Mouse (Mus musculus): ENCODE data around the gene Entr1.

Gene Entr1

DNA sequence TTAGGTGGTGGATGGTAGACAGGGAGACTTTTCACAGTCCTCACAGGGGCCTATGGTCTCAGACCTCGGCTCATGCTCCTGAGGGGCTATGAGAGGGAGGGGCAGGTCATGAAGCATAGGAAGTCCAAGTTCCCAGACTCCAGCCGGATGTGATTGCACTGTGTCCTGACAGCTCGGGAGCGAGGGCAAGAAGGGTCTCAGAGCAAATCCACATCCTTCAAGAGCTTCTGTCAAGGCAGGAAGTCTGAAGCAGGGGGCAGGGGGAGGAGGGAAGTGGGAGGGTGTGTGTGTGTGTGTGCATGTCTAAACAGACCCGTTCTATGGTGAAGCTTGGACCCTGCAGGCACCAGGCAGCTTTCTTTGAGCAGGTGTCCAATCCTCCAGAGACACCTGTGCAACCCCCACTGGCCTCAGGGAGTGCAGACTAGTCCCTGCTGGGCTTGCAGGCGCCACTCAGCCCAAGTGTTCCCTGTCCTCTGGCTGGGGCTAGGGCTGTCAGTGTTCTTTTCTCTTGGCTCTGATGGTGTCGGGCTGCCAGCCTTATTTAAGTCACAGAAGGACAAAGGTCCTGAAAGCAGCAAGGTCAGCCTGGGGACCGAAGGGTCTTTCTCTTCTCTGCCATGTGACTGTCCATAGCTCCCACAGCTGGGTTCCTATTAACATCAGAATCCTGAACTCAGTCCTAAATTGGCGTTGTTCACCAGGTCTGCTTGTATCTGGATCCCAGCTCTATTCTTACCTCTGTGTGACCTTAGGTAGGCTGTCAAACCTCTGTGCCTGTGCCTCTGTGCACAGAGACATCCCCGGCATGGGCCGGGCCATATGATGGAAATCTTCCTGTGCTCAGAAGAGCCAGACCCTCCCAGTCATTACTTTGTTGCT, 46.3 kb downstream of the Entr1 start:
- DNase-seq, result no peak

DNA sequence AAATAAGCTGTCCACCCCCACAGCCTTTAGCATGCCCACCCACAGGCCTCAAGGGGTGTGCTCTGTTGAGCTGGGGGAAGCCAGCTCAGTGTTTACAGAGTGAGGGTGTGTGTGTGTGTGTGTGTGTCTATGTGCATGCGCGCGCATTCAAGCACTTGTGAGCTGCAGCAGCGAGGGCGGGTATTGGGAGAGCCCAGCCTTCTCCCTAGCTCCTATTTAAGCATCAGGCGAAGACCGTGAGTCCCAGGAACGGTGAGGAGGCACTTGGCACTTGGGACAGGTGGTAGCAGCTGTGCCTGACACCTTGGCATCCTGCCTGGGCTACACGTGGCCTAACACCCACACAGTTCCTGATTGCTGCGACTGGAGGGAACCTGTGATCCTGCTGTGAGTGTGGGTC, 47.1 kb downstream of the Entr1 start:
- peak; percentile 73 to 79 for DNase-seq

DNA sequence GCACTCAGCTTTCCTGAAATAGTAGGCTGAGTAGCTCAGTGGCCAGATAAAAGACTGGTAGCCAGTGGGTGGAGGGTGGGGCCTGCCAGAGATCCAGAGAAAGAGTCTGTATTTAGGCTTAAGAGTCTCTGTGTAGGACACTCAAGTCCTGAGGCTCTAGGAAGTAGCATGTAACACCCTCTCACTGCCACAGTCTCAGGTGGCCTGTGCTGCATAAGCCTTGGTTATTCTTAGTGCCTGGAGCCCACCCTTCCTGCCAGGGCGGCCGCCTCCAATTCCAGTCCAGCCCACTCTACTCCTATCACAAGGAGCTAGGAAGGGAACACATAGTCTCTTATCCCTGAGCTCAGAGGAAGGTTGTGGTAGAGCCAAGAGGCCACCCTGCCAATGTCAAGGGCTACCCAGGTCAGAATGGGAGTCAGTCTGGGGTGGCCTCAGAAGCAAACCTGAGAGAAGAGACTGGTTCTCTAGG, 47.6 kb downstream of the Entr1 start:
- no peak for DNase-seq

DNA sequence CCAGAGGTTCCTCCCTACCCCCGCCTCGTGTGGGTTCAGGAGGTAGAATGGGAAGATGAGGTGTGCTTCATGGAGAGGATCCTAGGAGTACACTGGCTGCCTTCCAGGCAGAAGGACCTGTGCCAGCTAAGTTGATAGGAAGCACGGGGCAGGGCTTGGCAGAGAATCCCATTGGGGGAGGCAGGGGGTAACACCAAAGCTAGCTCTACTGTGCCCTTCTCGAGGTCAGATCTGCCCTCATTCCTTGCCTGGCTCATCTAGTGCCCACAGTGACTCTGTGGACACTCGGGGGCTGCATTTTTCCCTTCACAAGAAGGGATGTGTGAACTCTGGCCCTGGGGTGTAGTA, 49.9 kb downstream of the Entr1 start:
- peak; percentile 72 for DNase-seq

DNA sequence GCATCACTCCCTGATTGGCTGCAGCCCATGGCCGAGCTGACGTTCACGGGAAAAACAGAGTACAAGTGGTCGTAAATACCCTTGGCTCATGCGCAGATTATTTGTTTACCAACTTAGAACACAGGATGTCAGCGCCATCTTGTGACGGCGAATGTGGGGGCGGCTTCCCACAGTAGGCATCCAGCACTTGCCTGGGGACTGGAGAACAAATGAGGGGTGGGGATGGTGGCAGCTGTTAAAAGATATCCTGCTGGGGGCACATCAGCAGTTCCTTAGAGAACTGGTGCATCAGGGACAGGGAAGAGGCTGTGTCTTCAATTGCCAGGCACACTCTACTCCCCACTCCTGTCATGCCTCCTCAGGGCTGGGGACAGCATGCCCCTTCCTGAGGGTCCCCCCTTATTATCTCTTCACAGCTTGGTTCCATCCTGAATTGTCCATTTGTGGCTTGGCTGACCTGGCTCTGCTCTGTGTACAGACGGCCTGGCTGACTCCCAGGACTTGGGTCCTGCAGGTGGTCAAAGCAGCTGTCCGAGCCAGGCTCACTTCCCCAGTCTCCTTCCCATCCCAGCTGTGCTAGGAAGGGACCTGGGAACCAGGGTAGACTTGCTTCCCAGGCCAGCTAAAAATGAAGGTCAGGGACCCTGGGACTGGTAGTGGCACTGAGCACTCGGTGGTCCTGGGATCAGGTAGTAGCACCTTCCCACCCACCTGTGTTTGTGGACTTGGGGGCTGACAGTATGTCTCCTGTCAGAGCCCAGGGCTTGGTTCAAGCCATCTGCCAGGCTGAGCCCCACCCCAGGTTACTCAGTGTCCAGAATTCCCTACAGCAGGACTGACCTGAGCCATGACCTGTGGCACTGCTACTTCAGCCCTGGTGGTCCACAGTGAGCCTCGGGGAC, 50.6 kb downstream of the Entr1 start:
- peak; percentile 83 to 84 for DNase-seq
